Mouse (Mus musculus) kidney, adult 2 months (tissue): ENCODE measurements at regions not wholly inside any gene's neighbourhood (a gene's known extent, or its start where the extent isn't known, plus 50 kb on each side); places are given as distances from the start of the nearest gene placed in this dataset.

Source experiments
- DNase-seq: peaks from one replicate; pipeline ENCODE4 v3.0.0; 2021
- H3K27ac ChIP-seq: fragments of 200-500 bp; 2 replicates; pipeline ENCODE4 v1.5.1; 2012; ENCODE audit warnings: low read depth, low read length, control low read depth, inconsistent platforms; ENCODE audit not compliant: insufficient read depth
- H3K27me3 ChIP-seq: fragments of 200-500 bp; replicated peaks from 2 replicates; pipeline ENCODE4 v1.6.1; 2012; ENCODE audit warnings: mild to moderate bottlenecking, moderate library complexity, low read length, inconsistent platforms; ENCODE audit not compliant: control insufficient read depth, insufficient read depth
- H3K36me3 ChIP-seq: fragments of 200-500 bp; 2 replicates; pipeline ENCODE4 v1.6.1; 2012; ENCODE audit warnings: mild to moderate bottlenecking, moderate library complexity, low read length, inconsistent platforms; ENCODE audit not compliant: control insufficient read depth, insufficient read depth
- H3K4me1 ChIP-seq: fragments of 200-500 bp; 2 replicates; pipeline ENCODE4 v1.6.1; 2011; ENCODE audit warnings: low read length; ENCODE audit not compliant: control insufficient read depth, insufficient read depth
- H3K4me3 ChIP-seq: fragments of 200-500 bp; 2 replicates; pipeline ENCODE4 v1.5.1; 2011; ENCODE audit warnings: mild to moderate bottlenecking, low read depth, low read length, control low read depth; ENCODE audit not compliant: insufficient read depth
- CTCF ChIP-seq: fragments of 200-500 bp; conservative IDR thresholded peaks from 2 replicates; pipeline ENCODE4 v1.5.1; 2011; ENCODE audit warnings: low read depth, mild to moderate bottlenecking, control low read depth, low read length, moderate library complexity, mixed read lengths; ENCODE audit not compliant: insufficient read depth, insufficient read length
- POLR2A ChIP-seq: fragments of 200-500 bp; IDR thresholded peaks from one replicate; pipeline ENCODE4 v1.6.1; 2011; ENCODE audit warnings: low read depth, low read length, control low read depth
- WGBS: fragments of 180-500 bp; shearing (Covaris S2); methylation state at CpG from one replicate; pipeline ENCODE4 v1.1.7; 2018; 5-methylcytosine and 5-hydroxymethylcytosine counted together

- H3K4me3 ChIP-seq, result no peak overlapping the region
- no peak overlapping the region for H3K27ac ChIP-seq
- no peaks in the 10 kb centered on the region for H3K4me1 ChIP-seq
- DNase-seq, result no peak
- H3K36me3 ChIP-seq, result no peaks in the 10 kb centered on the region
- 61% methylated on average over 2 of the region's 2 CpGs for WGBS
- no peaks in the 10 kb centered on the region for H3K27me3 ChIP-seq
- TF ChIP-seq CTCF, result no peak
- no peak for TF ChIP-seq POLR2A
These were observed 456.3 kb upstream of the Tecrl start for GRCm38 (mm10) chr5:83811309-83811708.

DNA sequence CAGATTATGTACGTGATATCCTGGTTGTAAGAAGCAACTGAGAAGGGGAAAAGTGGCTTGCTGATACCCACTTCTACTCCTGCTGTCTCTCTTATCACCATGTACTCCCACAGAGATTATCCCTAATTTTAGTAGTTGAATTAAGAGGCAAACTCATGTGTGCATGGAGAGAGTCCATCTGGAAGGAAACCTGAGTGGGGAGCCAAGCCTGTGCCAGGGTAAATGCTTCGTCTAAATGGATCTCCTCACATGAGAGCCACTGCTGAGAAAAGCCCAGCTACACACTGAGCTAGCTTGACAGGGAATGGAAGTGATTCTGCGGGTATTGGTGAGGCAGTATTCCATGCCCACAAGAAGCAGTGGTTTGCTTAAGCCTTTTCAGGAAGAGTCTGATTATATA is 445.0 kb upstream of the Tecrl start:
- Histone ChIP-seq H3K4me1 (no peaks in the 10 kb centered on the region), H3K27me3 (no peaks in the 10 kb centered on the region), H3K4me3 (no peak overlapping the region), H3K36me3 (no peaks in the 10 kb centered on the region), H3K27ac (no peak overlapping the region)
- DNase-seq, result no peak
- TF ChIP-seq CTCF (no peak), POLR2A (no peak)
- WGBS, result 64% methylated on average over 3 of the region's 3 CpGs

GRCm38 (mm10) chr5:83780419-83780818 is 425.4 kb upstream of the Tecrl start:
- WGBS, result 39% methylated on average over 1 of the region's 1 CpGs

DNA sequence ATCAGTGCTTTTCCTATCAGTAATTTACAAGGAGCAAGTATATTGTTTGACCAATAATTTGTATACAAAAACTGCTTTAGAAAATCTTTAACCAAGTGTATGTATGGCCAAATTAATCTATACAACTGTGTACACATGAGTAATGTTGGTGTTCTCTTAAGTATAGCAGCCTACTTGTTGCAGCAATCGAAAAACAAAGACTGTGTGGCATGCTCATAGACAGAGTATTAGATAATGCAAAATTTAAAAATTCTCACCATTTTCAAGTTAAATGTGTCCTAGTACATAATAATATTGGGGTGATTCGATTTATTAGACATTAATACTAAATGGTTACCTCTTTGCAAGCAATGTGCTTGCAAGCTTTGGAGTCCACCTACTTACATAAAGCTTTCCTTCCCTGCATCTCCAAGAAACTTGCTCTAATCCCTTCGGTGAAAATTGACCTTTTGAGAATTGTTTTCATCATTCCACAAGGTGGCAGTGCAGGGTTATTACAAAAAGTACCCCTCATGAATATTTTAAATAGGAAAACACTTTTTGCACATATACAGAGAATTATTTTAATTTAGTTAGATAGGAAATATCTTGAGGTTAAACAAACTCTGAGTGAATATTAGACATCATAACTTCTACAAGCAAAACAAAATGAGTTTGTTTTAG is 423.4 kb upstream of the Tecrl start:
- Histone ChIP-seq H3K4me3 (no peak overlapping the region), H3K27me3 (no peaks in the 10 kb centered on the region), H3K36me3 (no peaks in the 10 kb centered on the region), H3K27ac (no peak overlapping the region), H3K4me1 (no peaks in the 10 kb centered on the region)
- peak; percentile 1 for DNase-seq
- no peak for TF ChIP-seq POLR2A
- no peak for TF ChIP-seq CTCF
- WGBS, result 23% methylated on average over 3 of the region's 3 CpGs

More at GRCm38 (mm10) chr5:83780419-83780818, 425.4 kb upstream of the Tecrl start:
- TF ChIP-seq POLR2A, result no peak
- no peak for TF ChIP-seq CTCF
- no peaks in the 10 kb centered on the region for H3K27me3 ChIP-seq
- no peak overlapping the region for H3K4me3 ChIP-seq
- DNase-seq, result no peak
- no peaks in the 10 kb centered on the region for H3K36me3 ChIP-seq
- no peak overlapping the region for H3K27ac ChIP-seq
- H3K4me1 ChIP-seq, result no peaks in the 10 kb centered on the region

DNA sequence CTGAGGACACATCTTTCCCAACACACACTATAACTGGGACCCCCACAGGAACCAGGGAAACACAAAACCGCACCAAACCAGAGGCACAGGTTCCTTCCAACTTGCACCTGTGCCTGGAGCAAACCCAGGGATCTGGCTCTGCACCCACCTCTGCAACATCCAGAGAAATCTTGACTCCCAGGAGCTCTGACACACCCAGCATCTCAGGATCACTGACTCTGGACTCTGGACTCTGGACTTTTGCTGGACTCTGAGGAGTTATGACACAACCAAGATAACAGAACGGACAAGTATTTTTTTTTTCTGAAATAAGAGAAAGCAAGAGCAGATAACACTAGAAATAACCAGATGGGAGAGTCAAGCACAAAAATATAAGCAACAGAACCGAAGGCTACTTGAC is 386.9 kb upstream of the Tecrl start:
- peak; percentile 52 for DNase-seq
- no peaks in the 10 kb centered on the region for H3K4me1 ChIP-seq
- no peak overlapping the region for H3K27ac ChIP-seq
- no peak overlapping the region for H3K4me3 ChIP-seq
- H3K27me3 ChIP-seq, result no peaks in the 10 kb centered on the region
- 58% methylated on average over 3 of the region's 3 CpGs for whole genome bisulfite sequencing
- no peaks in the 10 kb centered on the region for H3K36me3 ChIP-seq
- TF ChIP-seq CTCF (no peak), POLR2A (no peak)

GRCm38 (mm10) chr5:83695383-83695782 is 340.4 kb upstream of the Tecrl start:
- no peak for DNase-seq
- 59% methylated on average over 1 of the region's 1 CpGs for WGBS
- Histone ChIP-seq H3K4me3 (no peak overlapping the region), H3K36me3 (no peaks in the 10 kb centered on the region), H3K27me3 (no peaks in the 10 kb centered on the region), H3K27ac (no peak overlapping the region), H3K4me1 (no peaks in the 10 kb centered on the region)
- TF ChIP-seq CTCF, result no peak
- TF ChIP-seq POLR2A, result no peak

DNA sequence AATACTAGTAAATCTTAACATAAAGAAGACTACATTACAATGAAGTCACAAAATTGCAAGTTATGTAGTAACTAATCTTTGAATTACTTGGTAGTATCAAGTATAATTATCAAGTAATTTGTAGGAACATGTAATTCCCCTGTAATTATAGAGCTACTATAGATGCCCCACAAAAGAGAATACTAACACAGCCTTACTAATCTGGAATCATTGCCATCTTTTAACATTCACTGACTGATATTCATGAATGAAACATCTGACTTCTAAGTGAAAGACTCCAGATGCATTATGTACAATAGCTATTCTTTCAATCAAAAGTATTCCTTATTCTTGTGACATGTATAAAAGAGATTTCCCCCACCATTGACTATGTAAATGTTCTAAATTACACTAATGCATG is 337.3 kb upstream of the Tecrl start:
- Histone ChIP-seq H3K27me3 (no peaks in the 10 kb centered on the region), H3K36me3 (no peaks in the 10 kb centered on the region), H3K4me3 (no peak overlapping the region), H3K4me1 (no peaks in the 10 kb centered on the region), H3K27ac (no peak overlapping the region)
- no peak for DNase-seq
- TF ChIP-seq CTCF (no peak), POLR2A (no peak)
